Mouse (Mus musculus) CH12.LX (cell line): ENCODE measurements around the gene Tlr3. TPM values are rescaled to one million over a fixed set of nuclear protein-coding genes. Genes with fewer than 3 reads are reported as not detected.

Experiments
- DNase-seq: peaks from one replicate; pipeline ENCODE4 v3.0.0-alpha.2; 2013; ENCODE audit errors: extremely low read depth
- H3K27ac ChIP-seq: 2 replicates; pipeline ENCODE4 v1.5.1; 2012; ENCODE audit warnings: low read depth, mild to moderate bottlenecking, control low read depth, moderate library complexity; ENCODE audit not compliant: insufficient read depth
- H3K27me3 ChIP-seq: replicated peaks from 2 replicates; pipeline ENCODE3; 2012; ENCODE audit warnings: inconsistent platforms
- H3K36me3 ChIP-seq, 2 experiments: replicated peaks in 1 of 2; 2 replicates each; pipeline versions ENCODE3 to v1.6.1; 2012; ENCODE audit warnings: inconsistent platforms in 1 of 2, low read length in 1 of 2, mild to moderate bottlenecking in 1 of 2, mixed read lengths in 1 of 2, moderate library complexity in 1 of 2; ENCODE audit not compliant: control insufficient read depth in 1 of 2, insufficient read depth in 1 of 2
- H3K4me1 ChIP-seq, 2 experiments: 2 replicates each; pipeline ENCODE4 v1.6.1; 2012; ENCODE audit warnings: inconsistent platforms in 1 of 2, moderate library complexity in 1 of 2; ENCODE audit not compliant: insufficient read depth in 2 of 2, control insufficient read depth in 1 of 2
- H3K4me2 ChIP-seq: 2 replicates; pipeline ENCODE4 v1.6.1; 2012; ENCODE audit warnings: low read depth, mild to moderate bottlenecking, control low read depth; ENCODE audit not compliant: poor library complexity, insufficient read depth, severe bottlenecking
- H3K4me3 ChIP-seq, 3 experiments: fragments of 150-350 bp in 1 of 3; sonication (generic) in 1 of 3; replicated peaks in 1 of 3; 2 replicates each; pipeline versions ENCODE3 to v1.5.1; 2011 to 2012; ENCODE audit warnings: low read depth in 2 of 3, low read length in 2 of 3, mild to moderate bottlenecking in 2 of 3, moderate library complexity in 2 of 3, control low read depth in 1 of 3, improper control_type of control experiment in 1 of 3, inconsistent platforms in 1 of 3, mixed read lengths in 1 of 3; ENCODE audit not compliant: poor library complexity in 1 of 3
- H3K79me2 ChIP-seq: replicated peaks from 2 replicates; pipeline ENCODE4 v1.6.1; 2012; ENCODE audit warnings: mild to moderate bottlenecking, moderate library complexity; ENCODE audit not compliant: control insufficient read depth, poor library complexity, insufficient read depth, severe bottlenecking; ENCODE audit errors: extremely low read depth
- H3K9ac ChIP-seq: 2 replicates; pipeline ENCODE4 v1.6.1; 2012; ENCODE audit warnings: low read depth, mild to moderate bottlenecking, control low read depth, moderate library complexity; ENCODE audit not compliant: insufficient read depth
- H3K9me3 ChIP-seq: replicated peaks from 2 replicates; pipeline ENCODE3; 2012; ENCODE audit warnings: low read length, inconsistent platforms, mixed read lengths
- BHLHE40 ChIP-seq: IDR thresholded peaks from 2 replicates; pipeline ENCODE4 v1.6.1; 2011; ENCODE audit warnings: mild to moderate bottlenecking, low read depth, low read length, improper control_type of control experiment
- CHD1 ChIP-seq: IDR thresholded peaks from 2 replicates; pipeline ENCODE4 v1.6.1; 2012; ENCODE audit warnings: low read depth, low read length, improper control_type of control experiment, inconsistent platforms
- CHD2 ChIP-seq: IDR thresholded peaks from 2 replicates; pipeline ENCODE4 v1.6.1; 2011; ENCODE audit warnings: low read length, improper control_type of control experiment
- CTCF ChIP-seq, 2 experiments: IDR thresholded peaks in 1 of 2; conservative IDR thresholded peaks in 1 of 2; 2 replicates each; pipeline ENCODE4 v1.5.1; 2011 to 2012; ENCODE audit warnings: low read depth in 2 of 2, low read length in 2 of 2, improper control_type of control experiment in 1 of 2, inconsistent platforms in 1 of 2, mild to moderate bottlenecking in 1 of 2, moderate library complexity in 1 of 2
- E2F4 ChIP-seq: IDR thresholded peaks from 2 replicates; pipeline ENCODE4 v1.6.1; 2011; ENCODE audit warnings: low read depth, low read length, improper control_type of control experiment; ENCODE audit not compliant: insufficient replicate concordance
- EP300 ChIP-seq: IDR thresholded peaks from 2 replicates; pipeline ENCODE4 v1.6.1; 2011; ENCODE audit warnings: low read length, improper control_type of control experiment
- ETS1 ChIP-seq: conservative IDR thresholded peaks from 2 replicates; pipeline ENCODE4 v1.6.1; 2012; ENCODE audit warnings: low read depth, mild to moderate bottlenecking, inconsistent platforms, low read length, improper control_type of control experiment, moderate library complexity
- IRF4 ChIP-seq: IDR thresholded peaks from 2 replicates; pipeline ENCODE4 v1.6.1; 2014; ENCODE audit warnings: low read depth, mild to moderate bottlenecking, inconsistent platforms, low read length, improper control_type of control experiment
- JUN ChIP-seq: IDR thresholded peaks from 2 replicates; pipeline ENCODE4 v1.6.1; 2011; ENCODE audit warnings: low read depth, mild to moderate bottlenecking, low read length, improper control_type of control experiment, moderate library complexity; ENCODE audit not compliant: insufficient read depth
- KAT2A ChIP-seq: IDR thresholded peaks from 2 replicates; pipeline ENCODE4 v1.6.1; 2012; ENCODE audit warnings: low read length, improper control_type of control experiment, inconsistent platforms; ENCODE audit not compliant: insufficient replicate concordance
- MAX ChIP-seq: IDR thresholded peaks from 2 replicates; pipeline ENCODE4 v1.6.1; 2011; ENCODE audit warnings: low read length, improper control_type of control experiment
- MXI1 ChIP-seq: IDR thresholded peaks from 2 replicates; pipeline ENCODE4 v1.6.1; 2011; ENCODE audit warnings: mild to moderate bottlenecking, low read depth, low read length, improper control_type of control experiment
- NELFE ChIP-seq: IDR thresholded peaks from 2 replicates; pipeline ENCODE4 v1.6.1; 2011; ENCODE audit warnings: low read depth, low read length, improper control_type of control experiment
- NRF1 ChIP-seq: IDR thresholded peaks from 2 replicates; pipeline ENCODE4 v1.6.1; 2014; ENCODE audit warnings: low read depth, mild to moderate bottlenecking, inconsistent platforms, low read length, improper control_type of control experiment, moderate library complexity
- POLR2AphosphoS2 ChIP-seq: IDR thresholded peaks from 2 replicates; pipeline ENCODE4 v1.6.1; 2011; ENCODE audit warnings: low read depth, low read length, improper control_type of control experiment
- RCOR1 ChIP-seq: conservative IDR thresholded peaks from 2 replicates; pipeline ENCODE4 v1.6.1; 2012; ENCODE audit warnings: low read depth, mild to moderate bottlenecking, inconsistent platforms, low read length, improper control_type of control experiment
- TCF12 ChIP-seq: IDR thresholded peaks from 2 replicates; pipeline ENCODE4 v1.6.1; 2014; ENCODE audit warnings: low read depth, mild to moderate bottlenecking, inconsistent platforms, low read length, improper control_type of control experiment
- ZC3H11A ChIP-seq: IDR thresholded peaks from 2 replicates; pipeline ENCODE4 v1.6.1; 2012; ENCODE audit warnings: low read depth, mild to moderate bottlenecking, inconsistent platforms, low read length, improper control_type of control experiment
- ZKSCAN1 ChIP-seq: IDR thresholded peaks from 2 replicates; pipeline ENCODE4 v1.6.1; 2012; ENCODE audit warnings: low read depth, inconsistent platforms, low read length, improper control_type of control experiment, borderline replicate concordance
- ZMIZ1 ChIP-seq: IDR thresholded peaks from 2 replicates; pipeline ENCODE4 v1.6.1; 2012; ENCODE audit warnings: low read depth, mild to moderate bottlenecking, inconsistent platforms, low read length, improper control_type of control experiment
- ZNF384 ChIP-seq: IDR thresholded peaks from 2 replicates; pipeline ENCODE4 v1.6.1; 2012; ENCODE audit warnings: low read depth, low read length, improper control_type of control experiment, inconsistent platforms
- dilution Hi-C: fragments of 300-500 bp; cut with MboI; formaldehyde crosslinking; loops from 2 replicates; pipeline ENCODE4 v1.14.3; 2020; ENCODE audit warnings: low sequenced_read_pairs; ENCODE audit not compliant: extremely low pct_unique_long_range_greater_than_20kb, extremely low pct_ligation_motif_present
- in situ Hi-C: fragments of 300-500 bp; cut with MboI; formaldehyde crosslinking; loops from 3 replicates; pipeline ENCODE4 v1.14.3; 2019; ENCODE audit warnings: low sequenced_read_pairs, low pct_ligation_motif_present, low pct_unique_long_range_greater_than_20kb, mixed read lengths
- polyA plus RNA-seq: library from polyadenylated mRNA; unstranded; fragments of >175 nt; gene quantifications from 2 replicates; pipeline ENCODE4 v1.2.1, GENCODE M21; 2012; ENCODE audit warnings: low read depth; ENCODE audit not compliant: insufficient read length
- total RNA-seq, 2 experiments: library from RNA; depleted of rRNA; stranded (reverse); fragments of 300-350 nt in 1 of 2; fragments of >200 nt in 1 of 2; gene quantifications; 2 replicates each; pipeline ENCODE4 v1.2.3; 2012 to 2014

Gene Tlr3
- total and polyA plus RNA-seq, 3 experiments: 0.04 to 1.7 (median 1.3) TPM

DNA sequence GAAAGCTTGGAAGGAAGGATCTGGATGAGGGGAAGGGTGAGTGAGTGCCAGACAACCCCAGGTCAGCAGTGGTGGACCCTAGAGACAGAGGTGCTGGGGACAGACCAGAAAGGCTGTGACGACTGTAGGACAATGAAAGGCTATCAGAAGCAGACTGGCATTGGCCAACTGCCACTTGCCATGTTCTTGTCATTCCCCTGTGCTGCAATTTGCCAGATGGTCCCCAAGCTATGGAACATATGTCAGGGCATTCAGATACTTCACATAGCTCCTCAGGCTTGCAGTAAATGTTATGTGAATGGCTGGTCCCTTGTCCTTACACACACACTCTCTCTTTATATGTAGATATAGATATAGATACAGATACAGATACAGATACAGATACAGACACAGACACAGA lies 27.6 kb downstream of the Tlr3 start:
- dilution Hi-C loops (no loop called here), in situ Hi-C loops (no loop called here)
- no peak for DNase-seq

DNA sequence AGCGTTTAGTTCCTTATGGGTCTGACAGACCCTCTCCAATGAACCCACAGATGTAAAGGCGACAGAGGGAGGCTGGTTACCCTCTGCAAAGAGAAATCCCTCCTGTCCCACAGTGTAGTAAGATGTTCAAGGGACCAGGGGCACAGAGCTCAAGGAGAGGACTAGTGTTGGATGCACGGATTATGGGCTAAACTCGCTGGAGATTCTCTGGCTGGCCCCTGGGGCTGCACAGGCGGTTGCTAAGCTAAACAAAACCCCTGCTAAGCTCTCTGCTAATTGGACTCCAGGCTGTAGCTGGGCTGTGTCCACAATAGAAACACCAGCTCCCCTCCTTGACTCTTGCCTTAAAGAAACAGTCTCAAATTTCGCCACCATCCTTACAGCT lies 28.9 kb downstream of the Tlr3 start, which contains the start of gene Fam149a:
Gene Fam149a (minus strand): TSS at position 329 of the 385 bp plus-strand sequence.
- dilution Hi-C loops: no loop called here
- DNase-seq: no peak
- no peaks in the 10 kb centered on the region for H3K36me3 ChIP-seq
- H3K79me2 ChIP-seq: no peaks in the 10 kb centered on the region; the same call in 1 of the 2 replicates
- H3K9ac ChIP-seq: no peak within 1 kb of the TSS
- no peak within 1 kb of the TSS for H3K4me3 ChIP-seq
- TF ChIP-seq ZMIZ1 (no peak), E2F4 (no peak), NRF1 (no peak), MAX (no peak), KAT2A (no peak), CTCF (conservative IDR thresholded peaks at IDR 0.05 in 1 of 2, IDR thresholded peaks at IDR 0.05 in 1 of 2; ENCODE audit: low read depth in 2 of 2, low read length in 2 of 2) (no peak), CHD2 (no peak), IRF4 (no peak), CHD1 (no peak), POLR2AphosphoS2 (no peak), ZC3H11A (no peak)
- H3K27ac ChIP-seq: no peak within 1 kb of the TSS
- no peaks in the 10 kb centered on the region for H3K27me3 ChIP-seq
- no peaks in the 10 kb centered on the region for H3K4me1 ChIP-seq
- in situ Hi-C loops: no loop called here
- H3K4me2 ChIP-seq: no peak within 1 kb of the TSS
- H3K9me3 ChIP-seq: no peaks in the 10 kb centered on the region

More for the DNA sequence above, 27.6 kb downstream of the Tlr3 start:
- TF ChIP-seq MAX (no peak), EP300 (no peak), ETS1 (no peak), NELFE (no peak), MXI1 (no peak), BHLHE40 (no peak), TCF12 (no peak), RCOR1 (no peak), E2F4 (no peak), ZNF384 (no peak), JUN (no peak), ZKSCAN1 (no peak), ZC3H11A (no peak)
- TF ChIP-seq, all 38 proteins: peak for 0
- Histone ChIP-seq H3K9ac (no peak overlapping the region), H3K9me3 (no peaks in the 10 kb centered on the region), H3K4me3 (no peak overlapping the region), H3K79me2 (no peaks in the 10 kb centered on the region; the same call in 1 of the 2 replicates), H3K36me3 (no peaks in the 10 kb centered on the region), H3K27ac (no peak overlapping the region), H3K27me3 (no peaks in the 10 kb centered on the region), H3K4me1 (no peaks in the 10 kb centered on the region), H3K4me2 (no peak overlapping the region)
